Mouse (Mus musculus) erythroblast, embryonic 14.5 days (primary cell): ENCODE data around the gene Lrp4.

Experiments used
- GATA1 ChIP-seq: IDR thresholded peaks from 2 replicates; pipeline ENCODE4 v1.6.1; 2012; ENCODE audit warnings: low read length, inconsistent platforms, mixed read lengths
- TAL1 ChIP-seq: IDR thresholded peaks from 3 replicates; pipeline ENCODE4 v1.6.1; 2012; ENCODE audit warnings: low read length, inconsistent platforms, mixed read lengths

DNA sequence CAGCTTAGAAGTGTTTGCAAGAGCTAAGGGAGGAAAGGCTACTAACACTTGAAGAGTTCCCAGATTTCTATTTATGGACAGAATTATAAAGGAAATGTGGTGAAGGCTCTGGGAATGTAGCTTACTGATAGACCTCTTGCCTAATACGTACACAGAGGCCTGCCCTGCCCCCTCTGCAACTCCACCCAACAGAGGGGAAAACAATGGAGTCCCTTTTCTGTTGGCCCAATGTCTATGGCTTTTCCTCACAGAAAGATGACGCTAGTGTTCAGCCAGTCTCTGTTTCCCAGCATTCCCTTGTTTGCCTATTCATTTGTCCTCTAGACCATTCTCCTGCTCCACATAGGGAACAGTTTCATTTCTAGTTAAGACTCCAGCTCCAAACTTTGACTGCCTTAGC is 59.9 kb downstream of the Lrp4 start:
- TF ChIP-seq TAL1 (no peak), GATA1 (no peak)
